Mouse (Mus musculus) intestine, embryonic 14.5 days (tissue): ENCODE measurements around the gene Dscam. TPM values are rescaled to one million over a fixed set of nuclear protein-coding genes. Genes with fewer than 3 reads are reported as not detected.

Source experiments
- ATAC-seq: fragments of 200-750 bp; cut with Nextera tagmentation; replicated peaks from 2 replicates; pipeline ENCODE4 v1.8.0; 2017; ENCODE audit warnings: low read depth, moderate number of reproducible peaks, moderate TSS enrichment, moderate library complexity; ENCODE audit not compliant: low FRiP score, low TSS enrichment
- DNase-seq: peaks from one replicate; pipeline ENCODE4 v3.0.0-alpha.2; 2018; ENCODE audit warnings: low spot score
- H3K27ac ChIP-seq: fragments of 300-500 bp; sonication (generic); 2 replicates; pipeline ENCODE4 v1.5.1; 2014; ENCODE audit warnings: low read depth, mild to moderate bottlenecking, control low read depth
- H3K27me3 ChIP-seq: fragments of 300-500 bp; sonication (generic); replicated peaks from 2 replicates; pipeline ENCODE4 v1.6.1; 2014; ENCODE audit warnings: low read length, control low read depth; ENCODE audit not compliant: control insufficient read depth, insufficient read depth
- H3K36me3 ChIP-seq: fragments of 300-500 bp; sonication (generic); 2 replicates; pipeline ENCODE4 v1.6.1; 2014; ENCODE audit warnings: low read length, control low read depth; ENCODE audit not compliant: control insufficient read depth, insufficient read depth
- H3K4me1 ChIP-seq: fragments of 300-500 bp; sonication (generic); replicated peaks from 2 replicates; pipeline ENCODE4 v1.6.1; 2014; ENCODE audit warnings: low read length, control low read depth, mixed read lengths; ENCODE audit not compliant: control insufficient read depth, insufficient read depth
- H3K4me2 ChIP-seq: fragments of 300-500 bp; sonication (generic); 2 replicates; pipeline ENCODE4 v1.6.1; 2014; ENCODE audit warnings: low read length
- H3K4me3 ChIP-seq: fragments of 300-500 bp; sonication (generic); 2 replicates; pipeline ENCODE4 v1.5.1; 2014; ENCODE audit warnings: low read depth, low read length, control low read depth, mixed read lengths
- H3K9ac ChIP-seq: fragments of 300-500 bp; sonication (generic); 2 replicates; pipeline ENCODE4 v1.6.1; 2014; ENCODE audit warnings: mild to moderate bottlenecking, low read length
- H3K9me3 ChIP-seq: fragments of 300-500 bp; sonication (generic); 2 replicates; pipeline ENCODE4 v1.6.1; 2016; ENCODE audit warnings: low read length, control low read depth; ENCODE audit not compliant: control insufficient read depth
- WGBS: fragments of 180-500 bp; shearing (Covaris S2); extraction: QIAGEN DNeasy Blood & Tissue Kit; methylation state at CpG from one replicate; pipeline ENCODE4 v1.1.7; 2014; 5-methylcytosine and 5-hydroxymethylcytosine counted together
- polyA plus RNA-seq: library from polyadenylated mRNA; unstranded; fragments of >200 nt; fragmentation: Nextera tagmentation; extraction: Ambion mirVana; gene quantifications from 2 replicates; pipeline ENCODE4 v1.2.1, GENCODE M21; 2014

Dscam gene
- polyA plus RNA-seq, 1 experiment from 2014 or later = 0.37 TPM

GRCm38 (mm10) chr16:97144544-97145194 is 25.9 kb downstream of the Dscam start:
- Histone ChIP-seq H3K27ac (no peak overlapping the region), H3K36me3 (no peaks in the 10 kb centered on the region), H3K4me2 (no peak overlapping the region), H3K9me3 (no peaks in the 10 kb centered on the region), H3K4me3 (no peak overlapping the region), H3K4me1 (no peaks in the 10 kb centered on the region), H3K9ac (no peak overlapping the region), H3K27me3 (no peaks in the 10 kb centered on the region)
- 71% methylated on average over 12 of the region's 12 CpGs for WGBS
- DNase-seq = no peak
- no peak for ATAC-seq

- no peak overlapping the region for H3K4me2 ChIP-seq
- ATAC-seq (no peak), DNase-seq (no peak)
- H3K9me3 ChIP-seq = no peaks in the 10 kb centered on the region
- H3K36me3 ChIP-seq = no peaks in the 10 kb centered on the region
- no peak overlapping the region for H3K27ac ChIP-seq
- H3K4me1 ChIP-seq = no peaks in the 10 kb centered on the region
- no peak overlapping the region for H3K9ac ChIP-seq
- 83% methylated on average over 1 of the region's 1 CpGs for WGBS
- no peak overlapping the region for H3K4me3 ChIP-seq
- no peaks in the 10 kb centered on the region for H3K27me3 ChIP-seq
Observed at GRCm38 (mm10) chr16:97141943-97142342, 28.6 kb downstream of the Dscam start.

DNA sequence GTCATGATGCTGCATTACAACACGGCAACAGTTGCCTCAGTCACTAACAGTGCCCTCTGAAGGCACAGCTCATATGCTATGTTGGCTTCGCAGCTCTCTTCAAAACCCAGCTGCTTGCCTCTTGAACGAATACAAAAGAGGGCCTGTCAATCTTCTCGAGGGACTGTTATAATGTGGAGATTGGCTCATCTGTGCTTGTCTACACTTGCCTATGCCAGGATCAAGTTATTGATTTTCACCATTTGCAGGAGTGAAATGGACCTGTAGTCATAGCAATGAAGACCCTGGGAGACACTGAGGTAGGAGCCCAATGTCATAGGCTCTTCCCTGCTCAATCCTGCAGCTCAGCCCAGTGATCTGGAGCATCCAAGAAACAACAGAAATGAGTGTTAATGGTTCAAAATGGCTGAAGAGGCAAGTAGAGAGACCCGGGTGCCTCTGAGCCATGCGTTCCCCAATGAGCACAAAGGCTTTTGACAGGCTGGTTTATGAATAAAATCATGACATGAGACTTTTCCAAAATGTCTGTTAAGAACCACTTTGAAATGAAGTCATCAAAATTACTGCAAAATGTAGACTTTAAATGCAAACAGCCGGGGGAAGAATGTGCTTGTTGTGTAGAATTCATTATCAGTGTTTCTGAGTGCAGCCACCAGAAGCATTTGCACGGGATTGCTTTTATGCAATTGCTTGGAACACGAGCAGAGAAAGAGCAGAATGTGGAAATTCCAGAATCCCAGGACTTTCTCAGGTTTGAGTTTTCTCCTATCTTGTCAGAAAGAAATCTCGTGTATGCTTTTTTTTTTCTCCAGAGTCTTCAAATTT is 35.3 kb downstream of the Dscam start:
- WGBS = 86% methylated on average over 10 of the region's 10 CpGs
- no peaks in the 10 kb centered on the region for H3K27me3 ChIP-seq
- H3K4me1 ChIP-seq = no peaks in the 10 kb centered on the region
- H3K9me3 ChIP-seq = no peaks in the 10 kb centered on the region
- no peak overlapping the region for H3K4me2 ChIP-seq
- H3K4me3 ChIP-seq = no peak overlapping the region
- DNase-seq (no peak), ATAC-seq (no peak)
- H3K36me3 ChIP-seq = no peaks in the 10 kb centered on the region
- H3K9ac ChIP-seq = no peak overlapping the region
- no peak overlapping the region for H3K27ac ChIP-seq

DNA sequence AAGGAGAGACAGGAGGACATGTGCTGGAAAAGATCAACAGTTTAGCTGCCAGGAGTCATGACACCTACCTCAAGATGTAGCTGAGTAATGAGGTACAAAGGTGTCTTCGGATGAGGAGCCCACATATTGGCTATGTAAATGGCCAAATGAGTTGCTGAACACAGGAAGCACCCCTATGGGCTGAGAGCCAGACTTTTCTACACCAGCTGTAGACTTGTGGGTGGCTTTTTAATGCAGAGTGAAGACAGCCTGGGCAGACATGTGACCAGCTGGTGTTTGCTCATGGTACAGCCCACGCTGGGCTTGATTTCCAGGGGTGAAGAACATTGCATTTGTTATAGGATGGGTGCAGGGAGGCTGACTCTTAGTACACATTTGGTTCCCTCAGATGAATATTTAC is 43.3 kb downstream of the Dscam start:
- H3K27ac ChIP-seq = no peak overlapping the region
- 68% methylated on average over 2 of the region's 2 CpGs for WGBS
- H3K4me3 ChIP-seq = no peak overlapping the region
- ATAC-seq = no peak
- no peak overlapping the region for H3K4me2 ChIP-seq
- H3K9ac ChIP-seq = no peak overlapping the region
- no peaks in the 10 kb centered on the region for H3K36me3 ChIP-seq
- H3K4me1 ChIP-seq = no peaks in the 10 kb centered on the region
- no peaks in the 10 kb centered on the region for H3K27me3 ChIP-seq
- H3K9me3 ChIP-seq = no peaks in the 10 kb centered on the region
- no peak for DNase-seq

DNA sequence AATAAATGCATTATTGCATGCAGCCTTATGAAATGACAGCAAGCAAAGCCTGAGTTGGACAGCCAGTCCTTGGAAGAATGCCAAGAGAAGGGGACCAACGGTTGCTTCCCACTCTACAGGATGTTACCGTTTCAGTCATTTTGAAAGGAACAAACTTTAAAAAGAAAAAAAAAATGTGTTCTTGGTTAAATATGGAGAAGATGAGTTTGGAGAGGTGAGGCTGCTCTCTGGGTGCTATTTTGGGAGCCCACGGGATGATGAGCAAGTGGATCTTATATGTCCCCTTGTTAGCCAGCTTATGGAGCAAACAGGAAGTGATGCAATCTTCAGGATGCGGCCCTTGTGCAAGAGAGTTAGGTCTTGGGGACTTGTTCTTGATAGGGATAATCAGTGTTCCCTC is 60.5 kb downstream of the Dscam start:
- Histone ChIP-seq H3K4me3 (no peak overlapping the region), H3K4me1 (no peaks in the 10 kb centered on the region), H3K27me3 (no peaks in the 10 kb centered on the region), H3K9ac (no peak overlapping the region), H3K9me3 (no peaks in the 10 kb centered on the region), H3K27ac (no peak overlapping the region), H3K36me3 (no peaks in the 10 kb centered on the region), H3K4me2 (no peak overlapping the region)
- DNase-seq (no peak), ATAC-seq (no peak)
- WGBS = 65% methylated on average over 4 of the region's 4 CpGs

GRCm38 (mm10) chr16:97105266-97105665 is 65.3 kb downstream of the Dscam start:
- Histone ChIP-seq H3K27me3 (no peaks in the 10 kb centered on the region), H3K27ac (no peak overlapping the region), H3K4me1 (no peaks in the 10 kb centered on the region), H3K4me3 (no peak overlapping the region), H3K36me3 (no peaks in the 10 kb centered on the region), H3K9me3 (no peaks in the 10 kb centered on the region), H3K9ac (no peak overlapping the region), H3K4me2 (no peak overlapping the region)
- 83% methylated on average over 2 of the region's 2 CpGs for WGBS
- ATAC-seq = no peak
- DNase-seq = no peak

- Histone ChIP-seq H3K4me3 (no peak overlapping the region), H3K27me3 (no peaks in the 10 kb centered on the region), H3K9me3 (no peaks in the 10 kb centered on the region), H3K4me1 (no peaks in the 10 kb centered on the region), H3K27ac (no peak overlapping the region), H3K4me2 (no peak overlapping the region), H3K9ac (no peak overlapping the region), H3K36me3 (no peaks in the 10 kb centered on the region)
- DNase-seq = no peak
- 63% methylated on average over 2 of the region's 2 CpGs for WGBS
- ATAC-seq = no peak
Observed at GRCm38 (mm10) chr16:97103046-97103445, 67.5 kb downstream of the Dscam start.

DNA sequence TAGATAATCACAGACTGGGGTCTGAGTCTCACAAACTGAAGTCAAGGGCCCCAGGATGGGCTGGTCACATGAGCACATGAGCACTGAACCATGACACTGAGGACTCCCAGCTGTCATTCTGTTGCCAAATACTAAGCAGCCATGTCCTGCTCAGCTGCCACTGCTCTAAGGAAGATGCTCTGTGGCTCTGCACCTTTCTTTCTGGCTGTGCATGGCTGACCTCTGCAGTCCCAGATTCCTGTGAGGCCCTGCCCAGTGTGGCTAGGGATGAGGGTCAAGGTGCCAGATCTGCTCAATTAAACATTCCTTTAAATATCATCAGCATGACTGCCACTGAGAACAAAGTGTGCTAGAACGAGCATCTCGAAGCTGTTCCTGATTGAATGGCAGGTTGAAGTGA is 70.5 kb downstream of the Dscam start:
- H3K27me3 ChIP-seq = no peaks in the 10 kb centered on the region
- no peaks in the 10 kb centered on the region for H3K4me1 ChIP-seq
- H3K9me3 ChIP-seq = no peaks in the 10 kb centered on the region
- H3K4me2 ChIP-seq = no peak overlapping the region
- DNase-seq (no peak), ATAC-seq (no peak)
- no peaks in the 10 kb centered on the region for H3K36me3 ChIP-seq
- WGBS = 75% methylated on average over 2 of the region's 2 CpGs
- no peak overlapping the region for H3K27ac ChIP-seq
- H3K4me3 ChIP-seq = no peak overlapping the region
- no peak overlapping the region for H3K9ac ChIP-seq

DNA sequence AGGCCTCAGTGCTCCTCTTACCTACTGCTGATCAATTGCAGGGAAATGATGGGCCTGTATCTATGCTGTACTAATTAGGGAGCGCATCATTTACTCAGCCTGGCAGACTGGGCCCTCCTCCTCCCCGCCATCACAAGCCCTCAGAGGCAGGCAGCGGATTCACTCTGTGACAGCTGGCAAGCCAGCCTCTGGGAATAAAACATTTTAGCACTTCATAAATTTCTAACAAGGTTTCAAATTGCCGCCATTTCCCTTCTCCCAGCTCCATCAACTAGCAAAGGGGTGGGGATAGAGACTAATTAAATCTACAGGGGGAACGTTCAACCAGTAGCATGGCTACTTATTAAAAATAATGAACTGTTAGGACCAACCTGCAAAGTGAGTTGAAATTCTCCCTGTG is 72.0 kb downstream of the Dscam start:
- no peak overlapping the region for H3K9ac ChIP-seq
- 63% methylated on average over 5 of the region's 5 CpGs for WGBS
- no peaks in the 10 kb centered on the region for H3K9me3 ChIP-seq
- H3K4me3 ChIP-seq = no peak overlapping the region
- no peaks in the 10 kb centered on the region for H3K4me1 ChIP-seq
- no peaks in the 10 kb centered on the region for H3K36me3 ChIP-seq
- DNase-seq (no peak), ATAC-seq (no peak)
- H3K27ac ChIP-seq = no peak overlapping the region
- no peak overlapping the region for H3K4me2 ChIP-seq
- no peaks in the 10 kb centered on the region for H3K27me3 ChIP-seq
